Mouse (Mus musculus): ENCODE data around the gene Tcte1. TPM values are rescaled to one million over a fixed set of nuclear protein-coding genes. Genes with fewer than 3 reads are reported as not detected.

The Tcte1 gene
- polyA plus RNA-seq, 1 experiment from 2014 or later: 6.2 TPM

GRCm38 (mm10) chr17:45567162-45567601, 43.9 kb downstream of the Tcte1 start:
- ATAC-seq (ENCODE audit: insufficient number of reproducible peaks, low FRiP score, low TSS enrichment, low read depth): no peak
- peaks cover 68% of the 10 kb centered on the region for H3K36me3 ChIP-seq
- no peak overlapping the region for H3K4me3 ChIP-seq (replicated peaks)
- H3K27me3 ChIP-seq: no peaks in the 10 kb centered on the region
- peak overlapping the region; percentile 24; the same call in 1 of the 2 replicates for H3K27ac ChIP-seq (replicated peaks)
- H3K4me1 ChIP-seq: peaks cover 68% of the 10 kb centered on the region
- no peak overlapping the region for H3K4me2 ChIP-seq (replicated peaks)
- no peak overlapping the region for H3K9ac ChIP-seq
- WGBS: 38% methylated on average over 4 of the region's 4 CpGs
- H3K9me3 ChIP-seq (replicated peaks): no peaks in the 10 kb centered on the region

GRCm38 (mm10) chr17:45568990-45569389, 45.8 kb downstream of the Tcte1 start:
- 85% methylated on average over 12 of the region's 12 CpGs for WGBS
- Histone ChIP-seq H3K36me3 (peaks cover 68% of the 10 kb centered on the region), H3K9ac (no peak overlapping the region), H3K4me2 (replicated peaks) (no peak overlapping the region), H3K27ac (replicated peaks) (0 out of 2 replicates have a peak overlapping the region, but pooled peaks have one; percentile 17), H3K9me3 (replicated peaks) (no peaks in the 10 kb centered on the region), H3K27me3 (no peaks in the 10 kb centered on the region), H3K4me1 (peaks cover 68% of the 10 kb centered on the region), H3K4me3 (replicated peaks) (no peak overlapping the region)
- ATAC-seq (ENCODE audit: insufficient number of reproducible peaks, low FRiP score, low TSS enrichment, low read depth): no peak

GRCm38 (mm10) chr17:45569999-45570398, 46.8 kb downstream of the Tcte1 start:
- H3K9me3 ChIP-seq (replicated peaks): no peaks in the 10 kb centered on the region

GRCm38 (mm10) chr17:45572103-45573086, 49.2 kb downstream of the Tcte1 start:
- under 1% methylated on average over 57 of the region's 57 CpGs for WGBS
- H3K9me3 ChIP-seq (replicated peaks): no peaks in the 10 kb centered on the region
- peak; percentile 56 for ATAC-seq (ENCODE audit: insufficient number of reproducible peaks, low FRiP score, low TSS enrichment, low read depth)
- peak overlapping the region; percentile 97 for H3K9ac ChIP-seq
- no peaks in the 10 kb centered on the region for H3K27me3 ChIP-seq
- H3K4me2 ChIP-seq (replicated peaks): peak overlapping the region; percentile 55
- H3K4me1 ChIP-seq: peaks cover 50% of the 10 kb centered on the region
- peaks cover 45% of the 10 kb centered on the region for H3K36me3 ChIP-seq
- H3K4me3 ChIP-seq (replicated peaks): peak overlapping the region; percentile 96
- H3K27ac ChIP-seq (replicated peaks): peak overlapping the region; percentile 98

More at GRCm38 (mm10) chr17:45569999-45570398, 46.8 kb downstream of the Tcte1 start:
- H3K4me2 ChIP-seq (replicated peaks): no peak overlapping the region
- H3K27ac ChIP-seq (replicated peaks): no peak overlapping the region
- ATAC-seq (ENCODE audit: insufficient number of reproducible peaks, low FRiP score, low TSS enrichment, low read depth): no peak
- H3K4me3 ChIP-seq (replicated peaks): no peak overlapping the region
- peaks cover 68% of the 10 kb centered on the region for H3K36me3 ChIP-seq
- WGBS: 79% methylated on average over 4 of the region's 4 CpGs
- H3K4me1 ChIP-seq: peaks cover 68% of the 10 kb centered on the region
- H3K27me3 ChIP-seq: no peaks in the 10 kb centered on the region
- 0 out of 2 replicates have a peak overlapping the region, but pooled peaks have one; percentile 12 for H3K9ac ChIP-seq

- peaks cover 47% of the 10 kb centered on the region for H3K4me1 ChIP-seq
- H3K36me3 ChIP-seq: peaks cover 37% of the 10 kb centered on the region
- whole genome bisulfite sequencing: under 1% methylated on average over 41 of the region's 41 CpGs
- H3K4me3 ChIP-seq (replicated peaks): peak within 1 kb of the TSS; percentile 96
- peak; percentile 90 for ATAC-seq (ENCODE audit: insufficient number of reproducible peaks, low FRiP score, low TSS enrichment, low read depth)
- peak within 1 kb of the TSS; percentile 97 for H3K9ac ChIP-seq
- H3K9me3 ChIP-seq (replicated peaks): no peaks in the 10 kb centered on the region
- no peaks in the 10 kb centered on the region for H3K27me3 ChIP-seq
- H3K27ac ChIP-seq (replicated peaks): peak within 1 kb of the TSS; percentile 98
- peak within 1 kb of the TSS; percentile 75 for H3K4me2 ChIP-seq (replicated peaks)
Observed at GRCm38 (mm10) chr17:45573087-45573779, 50.0 kb downstream of the Tcte1 start, which contains the start of gene Hsp90ab1. Gene Hsp90ab1, minus strand, starts transcription at chr17:45573271.

- 0% methylated on average over 18 of the region's 18 CpGs for WGBS
- Histone ChIP-seq H3K4me1 (peaks cover 42% of the 10 kb centered on the region), H3K27me3 (no peaks in the 10 kb centered on the region), H3K36me3 (peaks cover 32% of the 10 kb centered on the region), H3K4me2 (replicated peaks) (peak overlapping the region; percentile 75), H3K27ac (replicated peaks) (peak overlapping the region; percentile 98), H3K4me3 (replicated peaks) (peak overlapping the region; percentile 96), H3K9ac (peak overlapping the region; percentile 67), H3K9me3 (replicated peaks) (no peaks in the 10 kb centered on the region)
- peak; percentile 78 for ATAC-seq (ENCODE audit: insufficient number of reproducible peaks, low FRiP score, low TSS enrichment, low read depth)
Observed at GRCm38 (mm10) chr17:45573780-45574123, 50.5 kb downstream of the Tcte1 start.

- Histone ChIP-seq H3K9ac (peak overlapping the region; percentile 67), H3K27me3 (no peaks in the 10 kb centered on the region), H3K4me3 (replicated peaks) (peak overlapping the region; percentile 96), H3K9me3 (replicated peaks) (no peaks in the 10 kb centered on the region), H3K27ac (replicated peaks) (peak overlapping the region; percentile 98), H3K36me3 (peaks cover 27% of the 10 kb centered on the region), H3K4me1 (peaks cover 37% of the 10 kb centered on the region), H3K4me2 (replicated peaks) (peak overlapping the region; percentile 75)
- 4% methylated on average over 17 of the region's 17 CpGs for WGBS
- peak; percentile 58 for ATAC-seq (ENCODE audit: insufficient number of reproducible peaks, low FRiP score, low TSS enrichment, low read depth)
Observed at GRCm38 (mm10) chr17:45574129-45574761, 51.0 kb downstream of the Tcte1 start.

GRCm38 (mm10) chr17:45575123-45575897, 52.1 kb downstream of the Tcte1 start:
- H3K4me2 ChIP-seq (replicated peaks): no peak overlapping the region
- WGBS: 94% methylated on average over 8 of the region's 8 CpGs
- H3K9ac ChIP-seq: no peak overlapping the region
- H3K4me1 ChIP-seq: peaks cover 30% of the 10 kb centered on the region
- no peak overlapping the region for H3K4me3 ChIP-seq (replicated peaks)
- no peaks in the 10 kb centered on the region for H3K9me3 ChIP-seq (replicated peaks)
- H3K27ac ChIP-seq (replicated peaks): peak overlapping the region; percentile 98
- no peak for ATAC-seq (ENCODE audit: insufficient number of reproducible peaks, low FRiP score, low TSS enrichment, low read depth)
- H3K36me3 ChIP-seq: peaks cover 16% of the 10 kb centered on the region
- H3K27me3 ChIP-seq: no peaks in the 10 kb centered on the region

GRCm38 (mm10) chr17:45578242-45578641, 55.0 kb downstream of the Tcte1 start:
- 46% methylated on average over 5 of the region's 5 CpGs for WGBS
- no peak for ATAC-seq (ENCODE audit: insufficient number of reproducible peaks, low FRiP score, low TSS enrichment, low read depth)
- Histone ChIP-seq H3K27me3 (no peaks in the 10 kb centered on the region), H3K36me3 (no peaks in the 10 kb centered on the region), H3K4me2 (replicated peaks) (no peak overlapping the region), H3K9me3 (replicated peaks) (no peaks in the 10 kb centered on the region), H3K9ac (no peak overlapping the region), H3K27ac (replicated peaks) (peak overlapping the region; percentile 77), H3K4me1 (peaks cover 21% of the 10 kb centered on the region), H3K4me3 (replicated peaks) (no peak overlapping the region)

- no peak for ATAC-seq (ENCODE audit: insufficient number of reproducible peaks, low FRiP score, low TSS enrichment, low read depth)
- Histone ChIP-seq H3K27me3 (no peaks in the 10 kb centered on the region), H3K9me3 (replicated peaks) (no peaks in the 10 kb centered on the region), H3K27ac (replicated peaks) (peak overlapping the region; percentile 77), H3K4me2 (replicated peaks) (no peak overlapping the region), H3K4me1 (peaks cover 21% of the 10 kb centered on the region), H3K9ac (no peak overlapping the region), H3K4me3 (replicated peaks) (no peak overlapping the region), H3K36me3 (no peaks in the 10 kb centered on the region)
- 72% methylated on average over 7 of the region's 7 CpGs for WGBS
Observed at GRCm38 (mm10) chr17:45578843-45579242, 55.6 kb downstream of the Tcte1 start.
